Mouse (Mus musculus) left cerebral cortex, postnatal 36 days (tissue): ENCODE results near the gene Gm17657. TPM values are rescaled to one million over a fixed set of nuclear protein-coding genes. Genes with fewer than 3 reads are reported as not detected.
"Not testable (repeated sequence)": the region's sequence is repeated elsewhere in the genome, so short reads cannot be mapped to it uniquely, and the experiment has no call there.

Experiments used
- DNase-seq, 2 experiments: peaks; one replicate each; pipeline ENCODE4 v3.0.0; 2021 to 2022; ENCODE audit warnings: low spot score in 2 of 2, mixed read lengths in 1 of 2
- intact Hi-C: fragments of 180-260 bp; cut with DNase I; formaldehyde crosslinking; loops from one replicate; pipeline ENCODE4 v1.15.1; 2025
- total RNA-seq, 2 experiments: library from RNA; stranded (reverse); gene quantifications; 2 replicates each; pipeline ENCODE4 v1.2.3; 2021

The Gm17657 gene
- total RNA-seq, 2 experiments from 2014 or later, result not detected

GRCm38 (mm10) chr17:29548994-29549393 lies 444 bp downstream of the Gm17657 start:
- no peak for DNase-seq
- intact Hi-C loops, result no loop called here

GRCm38 (mm10) chr17:29548494-29548893 lies 944 bp downstream of the Gm17657 start:
- no peak for DNase-seq
- intact Hi-C loops, result no loop called here

- DNase-seq, result no peak
- intact Hi-C loops, result no loop called here
Measured at GRCm38 (mm10) chr17:29545241-29545640, 4.2 kb downstream of the Gm17657 start.

- intact Hi-C loops, result no loop called here
- no peak for DNase-seq
Measured at GRCm38 (mm10) chr17:29544064-29544463, 5.4 kb downstream of the Gm17657 start.

GRCm38 (mm10) chr17:29542831-29543690 lies 6.4 kb downstream of the Gm17657 start:
- intact Hi-C loops, result no loop called here
- no peak for DNase-seq

GRCm38 (mm10) chr17:29541419-29541818 lies 8.0 kb downstream of the Gm17657 start:
- intact Hi-C loops, result no loop called here
- no peak for DNase-seq

- no peak for DNase-seq
- intact Hi-C loops, result no loop called here
Measured at GRCm38 (mm10) chr17:29540426-29540825, 9.0 kb downstream of the Gm17657 start.

GRCm38 (mm10) chr17:29533866-29534265 lies 15.6 kb downstream of the Gm17657 start:
- intact Hi-C loops, result no loop called here
- DNase-seq, result no peak

- intact Hi-C loops, result no loop called here
- DNase-seq, result no peak
Measured at GRCm38 (mm10) chr17:29531757-29532384, 17.6 kb downstream of the Gm17657 start.

- no peak for DNase-seq
- intact Hi-C loops, result no loop called here
Measured at GRCm38 (mm10) chr17:29531278-29531677, 18.2 kb downstream of the Gm17657 start.

GRCm38 (mm10) chr17:29530508-29530907 lies 18.9 kb downstream of the Gm17657 start:
- intact Hi-C loops, result no loop called here

GRCm38 (mm10) chr17:29528568-29529187 lies 20.8 kb downstream of the Gm17657 start:
- intact Hi-C loops, result no loop called here
- no peak for DNase-seq

More at GRCm38 (mm10) chr17:29530508-29530907, 18.9 kb downstream of the Gm17657 start:
- DNase-seq, result no peak

- intact Hi-C loops, result no loop called here
- DNase-seq, result no peak
Measured at GRCm38 (mm10) chr17:29525613-29526012, 23.8 kb downstream of the Gm17657 start.

GRCm38 (mm10) chr17:29519731-29520130 lies 29.7 kb downstream of the Gm17657 start:
- intact Hi-C loops, result no loop called here
- no peak for DNase-seq

GRCm38 (mm10) chr17:29518665-29519064 lies 30.8 kb downstream of the Gm17657 start:
- intact Hi-C loops, DNase-seq: not testable (repeated sequence)

GRCm38 (mm10) chr17:29514435-29514834 lies 35.0 kb downstream of the Gm17657 start:
- intact Hi-C loops, result loop anchor here (1.0 to 5.0 kb wide), 3 partner anchors 117 to 247 kb away; partner anchors contain the start of gene BC004004
- DNase-seq, result peak; percentile 76 to 84

- intact Hi-C loops, result loop anchor here (5.0 kb wide), 2 partner anchors 131 to 246 kb away; partner anchors contain the start of gene BC004004
- DNase-seq, result no peak
Measured at GRCm38 (mm10) chr17:29513044-29513730, 36.3 kb downstream of the Gm17657 start.

- DNase-seq, result no peak
- intact Hi-C loops, result loop anchor here (5.0 kb wide), 2 partner anchors 128 to 243 kb away; partner anchors contain the start of gene BC004004
Measured at GRCm38 (mm10) chr17:29510691-29511090, 38.7 kb downstream of the Gm17657 start.

- intact Hi-C loops, result no loop called here
- DNase-seq, result no peak
Measured at GRCm38 (mm10) chr17:29508927-29509608, 40.4 kb downstream of the Gm17657 start.
